Mouse (Mus musculus) ES-E14 (cell line): ENCODE data around the gene Galp.

Experiments used
- CHD2 ChIP-seq: IDR thresholded peaks from 2 replicates; pipeline ENCODE4 v1.6.1; 2014; ENCODE audit warnings: mild to moderate bottlenecking, low read depth, low read length, inconsistent platforms
- MAFK ChIP-seq: IDR thresholded peaks from 2 replicates; pipeline ENCODE4 v1.6.1; 2014; ENCODE audit warnings: mild to moderate bottlenecking, low read depth, low read length, inconsistent platforms; ENCODE audit not compliant: insufficient read depth
- ZC3H11A ChIP-seq: IDR thresholded peaks from 2 replicates; pipeline ENCODE4 v1.6.1; 2012; ENCODE audit warnings: low read depth, mild to moderate bottlenecking, inconsistent platforms, low read length, borderline replicate concordance
- ZNF384 ChIP-seq: IDR thresholded peaks from 2 replicates; pipeline ENCODE4 v1.6.1; 2012; ENCODE audit warnings: low read depth, low read length, inconsistent platforms

GRCm38 (mm10) chr7:6170871-6171270 is 26.0 kb upstream of the Galp start:
- TF ChIP-seq ZC3H11A (no peak), MAFK (no peak), CHD2 (no peak), ZNF384 (no peak)
